Mouse (Mus musculus): ENCODE results near the gene Taf3. TPM values are rescaled to one million over a fixed set of nuclear protein-coding genes. Genes with fewer than 3 reads are reported as not detected.

Taf3 gene
- total and polyA plus RNA-seq, 3 experiments = 8.3 to 20.9 TPM; not detected in 1

DNA sequence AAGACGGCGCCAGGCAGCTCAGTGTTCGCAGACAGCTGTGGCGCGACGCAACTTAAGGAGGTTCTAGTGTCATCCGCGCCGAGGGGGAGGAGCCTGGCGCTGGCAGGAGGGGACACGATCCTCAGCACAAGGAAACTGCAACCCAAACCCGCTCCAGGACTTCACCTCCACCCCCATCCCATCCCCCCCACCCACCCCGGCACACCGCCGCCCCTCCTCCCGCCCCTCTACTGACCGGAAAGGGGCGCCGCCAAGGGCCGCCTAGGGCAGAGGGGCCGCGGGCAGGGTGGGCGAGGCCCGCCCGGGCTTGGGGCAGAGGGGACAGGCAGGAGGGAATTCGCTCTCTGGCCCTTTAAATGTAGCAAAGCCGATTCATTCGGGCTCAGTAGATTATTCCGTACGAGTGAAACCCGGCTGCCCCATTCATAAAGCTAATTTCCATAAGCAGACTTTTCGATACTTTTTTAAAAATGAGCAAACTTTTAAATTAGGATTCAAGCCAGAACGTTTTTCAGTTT, 169.8 kb downstream of the Taf3 start:
- Histone ChIP-seq H3K79me2 (ENCODE audit: control insufficient read depth, insufficient read depth, low read length, poor library complexity) (no peaks in the 10 kb centered on the region; the same call in 1 of the 2 replicates), H3K4me1 (ENCODE audit: control insufficient read depth in 1 of 2, insufficient read depth in 2 of 2, low read length in 2 of 2) (no peaks in the 10 kb centered on the region; a peak in 1 of 4 replicates), H3K27ac (ENCODE audit: control insufficient read depth, low read depth, low read length) (peak overlapping the region; percentile 50), H3K27me3 (ENCODE audit: control insufficient read depth in 1 of 2, insufficient read depth in 2 of 2, low read length in 2 of 2) (no peaks in the 10 kb centered on the region), H3K36me3 (ENCODE audit: control insufficient read depth in 1 of 2, insufficient read depth in 2 of 2, low read length in 2 of 2) (no peaks in the 10 kb centered on the region), H3K4me3 (ENCODE audit: control insufficient read depth in 1 of 2, insufficient read depth in 1 of 2, low read depth in 2 of 2, low read length in 2 of 2) (peak overlapping the region; percentile 68 to 95), H3K9me3 (replicated peaks; ENCODE audit: insufficient read depth, low read length) (no peaks in the 10 kb centered on the region), H3K9ac (ENCODE audit: control insufficient read depth, low read depth, low read length, poor library complexity, severe bottlenecking) (peak overlapping the region; percentile 68)
- TF ChIP-seq BHLHE40 (IDR thresholded peaks at IDR 0.05; ENCODE audit: borderline replicate concordance, low read depth, low read length) = no peak
- DNase-seq (ENCODE audit: low read depth, low spot score) = peak; percentile 84

DNA sequence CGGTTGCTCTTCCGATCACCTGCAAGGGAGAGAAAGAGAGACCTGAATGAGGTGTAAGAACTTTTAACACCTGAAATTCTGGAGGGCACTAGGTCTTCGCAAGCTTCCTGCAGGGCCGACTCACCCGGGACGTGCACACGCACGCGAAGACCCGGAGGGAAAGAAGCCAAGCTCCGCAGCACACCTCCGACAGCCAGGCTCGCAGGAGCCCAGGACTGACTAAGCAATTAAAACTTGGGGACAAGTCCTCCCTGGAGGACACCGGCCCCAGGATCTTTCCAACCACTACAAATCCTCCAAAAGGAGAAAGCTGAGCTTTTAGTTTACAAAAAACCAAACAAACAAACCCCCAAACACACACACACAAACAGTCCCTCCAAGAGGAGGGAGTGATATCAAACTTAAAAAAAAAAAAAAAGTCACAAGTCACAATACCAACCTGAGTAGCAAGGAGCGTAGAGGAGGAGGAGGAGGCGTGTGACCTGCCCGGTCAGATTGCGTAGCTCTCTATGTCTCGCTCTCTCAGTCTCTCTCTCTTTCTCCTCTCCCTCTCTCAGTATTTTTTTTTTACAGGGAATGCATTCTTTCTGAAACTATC, 170.3 kb downstream of the Taf3 start:
- no peaks in the 10 kb centered on the region; a peak in 1 of 4 replicates for H3K4me1 ChIP-seq (ENCODE audit: control insufficient read depth in 1 of 2, insufficient read depth in 2 of 2, low read length in 2 of 2)
- H3K9ac ChIP-seq (ENCODE audit: control insufficient read depth, low read depth, low read length, poor library complexity, severe bottlenecking) = peak overlapping the region; percentile 28; the same call in 1 of the 2 replicates
- no peaks in the 10 kb centered on the region for H3K9me3 ChIP-seq (replicated peaks; ENCODE audit: insufficient read depth, low read length)
- H3K79me2 ChIP-seq (ENCODE audit: control insufficient read depth, insufficient read depth, low read length, poor library complexity) = no peaks in the 10 kb centered on the region; the same call in 1 of the 2 replicates
- no peak overlapping the region for H3K27ac ChIP-seq (ENCODE audit: control insufficient read depth, low read depth, low read length)
- H3K4me3 ChIP-seq (ENCODE audit: control insufficient read depth in 1 of 2, insufficient read depth in 1 of 2, low read depth in 2 of 2, low read length in 2 of 2) = peak overlapping the region; percentile 68 to 95
- H3K27me3 ChIP-seq (ENCODE audit: control insufficient read depth in 1 of 2, insufficient read depth in 2 of 2, low read length in 2 of 2) = no peaks in the 10 kb centered on the region
- no peak for DNase-seq (ENCODE audit: low read depth, low spot score)
- peak; percentile 5; the same call in 1 of the 2 replicates for TF ChIP-seq SMC3 (IDR thresholded peaks at IDR 0.05; ENCODE audit: low read depth, low read length)
- TF ChIP-seq ZNF384 (IDR thresholded peaks at IDR 0.05; ENCODE audit: low read depth, low read length) = peak; percentile 81
- no peak for TF ChIP-seq CHD2 (IDR thresholded peaks at IDR 0.05; ENCODE audit: low read length)
- H3K36me3 ChIP-seq (ENCODE audit: control insufficient read depth in 1 of 2, insufficient read depth in 2 of 2, low read length in 2 of 2) = no peaks in the 10 kb centered on the region

DNA sequence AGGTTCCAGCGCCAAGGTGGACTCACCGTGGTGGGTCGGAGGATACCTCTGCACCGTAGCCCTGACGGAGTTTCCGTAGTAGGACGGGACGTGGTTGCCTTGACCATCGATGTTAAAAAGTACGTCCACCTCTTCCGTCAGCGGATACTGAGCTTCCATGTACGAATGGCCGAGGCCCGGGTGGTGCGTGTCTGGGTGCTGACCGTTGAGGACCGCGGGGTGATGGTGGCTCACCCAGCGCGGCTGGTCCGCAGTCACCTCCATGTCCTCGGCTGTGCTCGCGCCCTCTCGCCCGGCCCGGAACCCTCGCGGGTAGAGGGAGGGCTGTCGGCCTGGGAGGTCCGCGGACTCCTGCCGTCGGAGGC, 171.1 kb downstream of the Taf3 start:
- H3K79me2 ChIP-seq (ENCODE audit: control insufficient read depth, insufficient read depth, low read length, poor library complexity) = no peaks in the 10 kb centered on the region; the same call in 1 of the 2 replicates
- no peaks in the 10 kb centered on the region for H3K9me3 ChIP-seq (replicated peaks; ENCODE audit: insufficient read depth, low read length)
- H3K27me3 ChIP-seq (ENCODE audit: control insufficient read depth in 1 of 2, insufficient read depth in 2 of 2, low read length in 2 of 2) = no peaks in the 10 kb centered on the region
- H3K36me3 ChIP-seq (ENCODE audit: control insufficient read depth in 1 of 2, insufficient read depth in 2 of 2, low read length in 2 of 2) = no peaks in the 10 kb centered on the region
- H3K4me3 ChIP-seq (ENCODE audit: control insufficient read depth in 1 of 2, insufficient read depth in 1 of 2, low read depth in 2 of 2, low read length in 2 of 2) = no peak overlapping the region
- no peaks in the 10 kb centered on the region; a peak in 1 of 4 replicates for H3K4me1 ChIP-seq (ENCODE audit: control insufficient read depth in 1 of 2, insufficient read depth in 2 of 2, low read length in 2 of 2)
- no peak for DNase-seq (ENCODE audit: low read depth, low spot score)
- TF ChIP-seq E2F4 (IDR thresholded peaks at IDR 0.05; ENCODE audit: borderline replicate concordance, low read depth, low read length) (no peak), RAD21 (IDR thresholded peaks at IDR 0.05; ENCODE audit: low read depth, low read length) (no peak), KAT2A (conservative IDR thresholded peaks at IDR 0.05; ENCODE audit: low read depth, low read length) (no peak), ETS1 (IDR thresholded peaks at IDR 0.05; ENCODE audit: low read depth, low read length) (no peak), ZMIZ1 (IDR thresholded peaks at IDR 0.05; ENCODE audit: low read depth, low read length) (no peak), USF1 (IDR thresholded peaks at IDR 0.05; ENCODE audit: low read depth, low read length) (no peak), BHLHE40 (IDR thresholded peaks at IDR 0.05; ENCODE audit: borderline replicate concordance, low read depth, low read length) (no peak), POLR2AphosphoS5 (IDR thresholded peaks at IDR 0.05; ENCODE audit: borderline replicate concordance, low read depth, low read length) (no peak), MAZ (IDR thresholded peaks at IDR 0.05; ENCODE audit: low read depth, low read length) (no peak)
- H3K9ac ChIP-seq (ENCODE audit: control insufficient read depth, low read depth, low read length, poor library complexity, severe bottlenecking) = no peak overlapping the region
- H3K27ac ChIP-seq (ENCODE audit: control insufficient read depth, low read depth, low read length) = no peak overlapping the region

Measured in MEL (cell line).